Mouse (Mus musculus) neural tube, embryonic 15.5 days (tissue): Measurements from ENCODE around the gene Dpp4. TPM values are rescaled to one million over a fixed set of nuclear protein-coding genes. Genes with fewer than 3 reads are reported as not detected.

Experiments
- polyA plus RNA-seq: library from polyadenylated mRNA; unstranded; fragments of >200 nt; fragmentation: Nextera tagmentation; extraction: Ambion mirVana; gene quantifications from 2 replicates; pipeline ENCODE4 v1.2.1, GENCODE M21; 2015

The Dpp4 gene
- polyA plus RNA-seq, 1 experiment from 2014 or later: 2.4 TPM

Other genes starting within 250 kb of the Dpp4 start
- gene Gcg, start 71.4 kb upstream of the Dpp4 start, polyA plus RNA-seq: 0.33 and 0.43 TPM in 2 replicates
- gene Fap, start 161.8 kb upstream of the Dpp4 start, polyA plus RNA-seq: 2.2 and 3.2 TPM in 2 replicates
- gene Ifih1, start 234.0 kb upstream of the Dpp4 start, polyA plus RNA-seq: 0.87 and 3.2 TPM in 2 replicates